Mouse (Mus musculus) lung, adult 2 months (tissue): ENCODE data around the gene Ranbp3l.

Experiments used
- CTCF ChIP-seq: fragments of 200-500 bp; IDR thresholded peaks from 2 replicates; pipeline ENCODE4 v1.5.1; 2011; ENCODE audit warnings: mild to moderate bottlenecking, low read length, control low read depth; ENCODE audit not compliant: insufficient read depth
- POLR2A ChIP-seq: fragments of 200-500 bp; IDR thresholded peaks from 2 replicates; pipeline ENCODE4 v1.6.1; 2011; ENCODE audit warnings: low read depth, mild to moderate bottlenecking, control low read depth, low read length, borderline replicate concordance; ENCODE audit errors: extremely low read depth

DNA sequence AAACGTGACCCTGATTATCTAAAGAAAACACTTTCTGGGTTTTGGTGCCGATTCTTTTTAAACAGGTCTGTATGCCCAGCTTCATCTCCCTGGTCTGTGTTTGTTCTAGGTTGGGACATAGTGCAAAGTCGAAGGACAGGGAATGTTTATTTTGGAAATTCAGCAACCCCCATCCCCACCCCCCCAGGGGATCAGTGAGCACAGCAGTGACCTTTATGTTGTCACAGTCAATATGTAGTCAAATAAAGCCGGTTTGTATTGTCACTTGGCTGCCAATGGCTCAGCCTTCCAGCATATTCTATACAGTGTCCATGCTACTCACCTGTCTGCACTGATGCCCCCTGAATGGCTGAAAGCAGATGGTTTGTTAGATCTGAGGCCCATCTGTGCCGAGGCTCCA, 146.8 kb downstream of the Ranbp3l start:
- TF ChIP-seq POLR2A (no peak), CTCF (no peak)
